Mouse (Mus musculus) lung, postnatal 25 days (tissue): ENCODE results near the gene Ms4a6c.
"Not testable (repeated sequence)": the region's sequence is repeated elsewhere in the genome, so short reads cannot be mapped to it uniquely, and the experiment has no call there.

Experiments
- DNase-seq: peaks from one replicate; pipeline ENCODE4 v3.0.0; 2022; ENCODE audit warnings: low spot score

Ms4a6c gene

GRCm38 (mm10) chr19:11501326-11501725, 32.2 kb downstream of the Ms4a6c start:
- no peak for DNase-seq

- DNase-seq: no peak
These were observed 35.7 kb downstream of the Ms4a6c start for GRCm38 (mm10) chr19:11504857-11505256.

GRCm38 (mm10) chr19:11513458-11513857, 44.3 kb downstream of the Ms4a6c start:
- DNase-seq: no peak

- no peak for DNase-seq
These were observed 47.1 kb downstream of the Ms4a6c start, which contains the start of gene Ms4a6b for GRCm38 (mm10) chr19:11516246-11516645. Gene Ms4a6b (plus strand): TSS chr19:11516512.

GRCm38 (mm10) chr19:11516845-11517244, 47.7 kb downstream of the Ms4a6c start:
- no peak for DNase-seq

GRCm38 (mm10) chr19:11517373-11517772, 48.2 kb downstream of the Ms4a6c start:
- not testable (repeated sequence) for DNase-seq

- not testable (repeated sequence) for DNase-seq
These were observed 49.2 kb downstream of the Ms4a6c start for GRCm38 (mm10) chr19:11518356-11518755.

- no peak for DNase-seq
These were observed 51.0 kb downstream of the Ms4a6c start for GRCm38 (mm10) chr19:11520146-11520545.
